ENCODE assay signal across 20 mouse cellular contexts in genomic region chr5:136945084-136945483, GRCm38 (mm10). TPM values are rescaled to one million over a fixed set of nuclear protein-coding genes. Genes with fewer than 3 reads are reported as not detected.
"Had no signal": no experiment of that assay in that cellular context is flagged by ENCODE, and none has a peak within 500 bp of the region (broad histone marks: within the 10 kb centered on the region; RNA-seq: fewer than 3 reads in every experiment).

No protein-coding gene starts in this region.

- H3K36me3 ChIP-seq: liver, embryonic 13.5 days; liver, embryonic 15.5 days; lung, embryonic 15.5 days; midbrain, embryonic 12.5 days; midbrain, embryonic 15.5 days; neural tube, embryonic 12.5 days had no signal

- H3K27ac ChIP-seq: liver, embryonic 13.5 days; liver, embryonic 15.5 days; lung, embryonic 15.5 days; macrophage; midbrain, embryonic 12.5 days; midbrain, embryonic 15.5 days; neural tube, embryonic 12.5 days had no signal

- H3K9me3 ChIP-seq: liver, embryonic 13.5 days; liver, embryonic 15.5 days; lung, embryonic 15.5 days; midbrain, embryonic 12.5 days; midbrain, embryonic 15.5 days; neural tube, embryonic 12.5 days had no signal

- H3K9ac ChIP-seq: liver, embryonic 13.5 days; liver, embryonic 15.5 days; liver, postnatal 0 days; lung, embryonic 15.5 days; midbrain, embryonic 12.5 days; midbrain, embryonic 15.5 days; neural tube, embryonic 12.5 days had no signal

- H3K27me3 ChIP-seq: liver, embryonic 13.5 days; liver, embryonic 15.5 days; lung, embryonic 15.5 days; midbrain, embryonic 12.5 days; midbrain, embryonic 15.5 days; neural tube, embryonic 12.5 days had no signal

- H3K4me3 ChIP-seq: liver, embryonic 13.5 days; liver, embryonic 15.5 days; lung, embryonic 15.5 days; megakaryocyte, embryonic 14.5 days; midbrain, embryonic 12.5 days; midbrain, embryonic 15.5 days; neural tube, embryonic 12.5 days had no signal

- H3K4me1 ChIP-seq: liver, embryonic 13.5 days; liver, embryonic 15.5 days; lung, embryonic 15.5 days; midbrain, embryonic 12.5 days; midbrain, embryonic 15.5 days; neural tube, embryonic 12.5 days had no signal

- ATAC-seq: liver, postnatal 0 days; lung, postnatal 0 days; midbrain, embryonic 15.5 days had no signal

- DNase-seq: liver, embryonic 13.5 days; liver, postnatal 0 days; lung, adult 2 months; lung, postnatal 14 days; lung, postnatal 36 days; retina, postnatal 1 day; right cerebral cortex, adult 18-20 months; right cerebral cortex, postnatal 25 days; right cerebral cortex, postnatal 4 days; spleen, adult 18-20 months; thymus, adult 2 months; thymus, postnatal 36 days had no signal

RNA-seq across cellular contexts. Expression of gene Cldn15, which starts 21.3 kb away (rescaled TPM):
- polyA plus RNA-seq: macrophage had no signal
